23 mouse cellular contexts compared by ENCODE assay signal in genomic region chr11:73155071-73155470, GRCm38 (mm10). TPM values are rescaled to one million over a fixed set of nuclear protein-coding genes. Genes with fewer than 3 reads are reported as not detected.
DNase-seq lines count a peak whose midpoint lies in the region; ATAC-seq and TF ChIP-seq lines count a peak whose summit lies in the region.
"Had no signal": no experiment of that assay in that cellular context is flagged by ENCODE, and none has a peak within 500 bp of the region (broad histone marks: within the 10 kb centered on the region; RNA-seq: fewer than 3 reads in every experiment).

No protein-coding gene starts in this region.

- H3K27me3 ChIP-seq in forebrain, embryonic 16.5 days (replicated peaks; ENCODE audit: control insufficient read depth, insufficient read depth, low read length) = peaks cover 9% of the 10 kb centered on the region; the same call in 1 of the 2 replicates
- H3K27me3 ChIP-seq in forebrain, embryonic 15.5 days = peaks cover 11% of the 10 kb centered on the region; the same call in 1 of the 2 replicates
- 0 out of 2 replicates have a peak, but pooled peaks cover 4% of the 10 kb centered on the region for H3K27me3 ChIP-seq in intestine, embryonic 16.5 days (replicated peaks; ENCODE audit: control insufficient read depth, insufficient read depth, low read length)

- H3K4me3 ChIP-seq in forebrain, embryonic 16.5 days (replicated peaks; ENCODE audit: low read length) = no peak overlapping the region
- H3K4me3 ChIP-seq in forebrain, embryonic 15.5 days = no peak overlapping the region
- no peak overlapping the region for H3K4me3 ChIP-seq in layer of hippocampus, adult 2 months
- no peak overlapping the region for H3K4me3 ChIP-seq in intestine, embryonic 16.5 days (ENCODE audit: low read length)
- H3K4me3 ChIP-seq: embryonic facial prominence, embryonic 15.5 days; erythroblast, embryonic 14.5 days; forebrain, embryonic 13.5 days; heart, embryonic 13.5 days; hindbrain, embryonic 12.5 days had no signal

- peak; percentile 50 for ATAC-seq in forebrain, embryonic 16.5 days
- no peak for ATAC-seq in forebrain, embryonic 15.5 days (replicated peaks)
- no peak for ATAC-seq in intestine, embryonic 16.5 days
- ATAC-seq: forebrain, embryonic 13.5 days; hindbrain, embryonic 16.5 days; inflammation-experienced regulatory T-cells, adult 6 months had no signal

- H3K4me1 ChIP-seq in forebrain, embryonic 16.5 days (replicated peaks; ENCODE audit: control insufficient read depth, insufficient read depth, low read length) = 0 out of 2 replicates have a peak, but pooled peaks cover under 1% of the 10 kb centered on the region
- peaks cover 1% of the 10 kb centered on the region for H3K4me1 ChIP-seq in forebrain, embryonic 15.5 days
- H3K4me1 ChIP-seq in intestine, embryonic 16.5 days (ENCODE audit: control insufficient read depth, insufficient read depth, low read length) = no peaks in the 10 kb centered on the region

- no peak overlapping the region for H3K9ac ChIP-seq in forebrain, embryonic 16.5 days (replicated peaks; ENCODE audit: low read depth, low read length)
- H3K9ac ChIP-seq in forebrain, embryonic 15.5 days (replicated peaks) = no peak overlapping the region
- H3K9ac ChIP-seq in intestine, embryonic 16.5 days (ENCODE audit: low read depth, low read length) = no peak overlapping the region
- H3K9ac ChIP-seq: embryonic facial prominence, embryonic 15.5 days; forebrain, embryonic 13.5 days; heart, embryonic 13.5 days; hindbrain, embryonic 12.5 days had no signal

- TF ChIP-seq CTCF in layer of hippocampus, adult 2 months (conservative IDR thresholded peaks at IDR 0.05) = no peak

- no peak overlapping the region for H3K27ac ChIP-seq in forebrain, embryonic 16.5 days (ENCODE audit: low read length)
- H3K27ac ChIP-seq in forebrain, embryonic 15.5 days (replicated peaks) = no peak overlapping the region
- peak overlapping the region; percentile 28; the same call in 1 of the 2 replicates for H3K27ac ChIP-seq in layer of hippocampus, adult 2 months
- no peak overlapping the region for H3K27ac ChIP-seq in intestine, embryonic 16.5 days (ENCODE audit: low read length)
- H3K27ac ChIP-seq: embryonic facial prominence, embryonic 15.5 days; forebrain, embryonic 13.5 days; heart, embryonic 13.5 days; hindbrain, embryonic 12.5 days had no signal

- H3K36me3 ChIP-seq in forebrain, embryonic 16.5 days (ENCODE audit: control insufficient read depth, insufficient read depth) = no peaks in the 10 kb centered on the region
- no peaks in the 10 kb centered on the region for H3K36me3 ChIP-seq in forebrain, embryonic 15.5 days
- H3K36me3 ChIP-seq in intestine, embryonic 16.5 days (ENCODE audit: control insufficient read depth, insufficient read depth, low read length) = no peaks in the 10 kb centered on the region
- H3K36me3 ChIP-seq: embryonic facial prominence, embryonic 15.5 days; heart, embryonic 13.5 days; hindbrain, embryonic 12.5 days had no signal

- DNase-seq in layer of hippocampus, adult 2 months (ENCODE audit: low spot score in 2 of 2) = peak in 1 of 2 experiments; percentile 60
- DNase-seq in layer of hippocampus, adult 11-12 months (ENCODE audit: low spot score) = no peak
- DNase-seq in brain, adult 2 months (ENCODE audit: low read depth, low spot score) = peak; percentile 37
- no peak for DNase-seq in ovary, adult 18-20 months (ENCODE audit: low spot score)
- DNase-seq: adrenal gland, adult 8-10 months; adrenal gland, postnatal 36 days; cerebellum, adult 11-12 months; cerebellum, adult 9-10 months; cerebellum, postnatal 25 days; gastrocnemius, postnatal 36 days; heart, postnatal 4 days; kidney, adult 11 months had no signal

- H3K4me2 ChIP-seq in forebrain, embryonic 16.5 days (ENCODE audit: low read length) = no peak overlapping the region
- no peak overlapping the region for H3K4me2 ChIP-seq in forebrain, embryonic 15.5 days (replicated peaks)
- H3K4me2 ChIP-seq in intestine, embryonic 16.5 days (ENCODE audit: low read depth, low read length) = no peak overlapping the region
- H3K4me2 ChIP-seq: embryonic facial prominence, embryonic 15.5 days; forebrain, embryonic 13.5 days; heart, embryonic 13.5 days; hindbrain, embryonic 12.5 days had no signal

- 51% methylated on average over 6 of the region's 6 CpGs for WGBS in forebrain, embryonic 16.5 days
- WGBS in forebrain, embryonic 15.5 days = 58% methylated on average over 6 of the region's 6 CpGs
- whole genome bisulfite sequencing in intestine, embryonic 16.5 days = 72% methylated on average over 6 of the region's 6 CpGs

- H3K9me3 ChIP-seq in forebrain, embryonic 16.5 days (ENCODE audit: control insufficient read depth, low read length) = no peaks in the 10 kb centered on the region
- no peaks in the 10 kb centered on the region for H3K9me3 ChIP-seq in forebrain, embryonic 15.5 days
- H3K9me3 ChIP-seq in intestine, embryonic 16.5 days (ENCODE audit: control insufficient read depth, low read length) = no peaks in the 10 kb centered on the region
- H3K9me3 ChIP-seq: embryonic facial prominence, embryonic 15.5 days; forebrain, embryonic 13.5 days; heart, embryonic 13.5 days; hindbrain, embryonic 12.5 days had no signal

RNA-seq across cellular contexts. Expression of gene P2rx5, which starts 5.2 kb away (rescaled TPM):
- polyA plus RNA-seq in forebrain, embryonic 16.5 days (2015; fragmentation: Nextera tagmentation; extraction: Ambion mirVana) = 1.1 and 1.3 TPM in 2 replicates
- 1.0 and 1.3 TPM in 2 replicates for polyA plus RNA-seq in forebrain, embryonic 15.5 days (2015; fragmentation: Nextera tagmentation; extraction: Ambion mirVana)
- total RNA-seq in layer of hippocampus, adult 2 months (2021) = 1 to 10 TPM; 2.0 to 3.1 TPM
- 0.12 TPM in 1 of 2 replicates, not detected in the other for polyA plus RNA-seq in intestine, embryonic 16.5 days (2015; fragmentation: Nextera tagmentation; extraction: Ambion mirVana)
- polyA plus RNA-seq: erythroblast, embryonic 14.5 days had no signal

RNA-seq across cellular contexts. Expression of gene Haspin, which starts 17.0 kb away (rescaled TPM):
- 5.8 and 6.3 TPM in 2 replicates for polyA plus RNA-seq in forebrain, embryonic 16.5 days (2015; fragmentation: Nextera tagmentation; extraction: Ambion mirVana)
- polyA plus RNA-seq in forebrain, embryonic 15.5 days (2015; fragmentation: Nextera tagmentation; extraction: Ambion mirVana) = 7.6 and 7.7 TPM in 2 replicates
- under 1 TPM; 0.33 to 0.44 TPM for total RNA-seq in layer of hippocampus, adult 2 months (2021)
- polyA plus RNA-seq in intestine, embryonic 16.5 days (2015; fragmentation: Nextera tagmentation; extraction: Ambion mirVana) = 13.1 and 14.1 TPM in 2 replicates
- total RNA-seq: gastrocnemius, adult 8-10 months had no signal

RNA-seq across cellular contexts. Expression of gene Emc6, which starts 21.8 kb away (rescaled TPM):
- polyA plus RNA-seq in forebrain, embryonic 16.5 days (2015; fragmentation: Nextera tagmentation; extraction: Ambion mirVana) = 119 and 127 TPM in 2 replicates
- polyA plus RNA-seq in forebrain, embryonic 15.5 days (2015; fragmentation: Nextera tagmentation; extraction: Ambion mirVana) = 131 and 132 TPM in 2 replicates
- 10 to 100 TPM; 44.6 to 47.5 TPM for total RNA-seq in layer of hippocampus, adult 2 months (2021)
- polyA plus RNA-seq in intestine, embryonic 16.5 days (2015; fragmentation: Nextera tagmentation; extraction: Ambion mirVana) = 116 and 121 TPM in 2 replicates

RNA-seq across cellular contexts. Expression of gene Tax1bp3, which starts 21.8 kb away (rescaled TPM):
- polyA plus RNA-seq in forebrain, embryonic 16.5 days (2015; fragmentation: Nextera tagmentation; extraction: Ambion mirVana) = 166 and 182 TPM in 2 replicates
- 172 and 173 TPM in 2 replicates for polyA plus RNA-seq in forebrain, embryonic 15.5 days (2015; fragmentation: Nextera tagmentation; extraction: Ambion mirVana)
- total RNA-seq in layer of hippocampus, adult 2 months (2021) = 1 to 10 TPM; 9.2 TPM
- polyA plus RNA-seq in intestine, embryonic 16.5 days (2015; fragmentation: Nextera tagmentation; extraction: Ambion mirVana) = 231 and 236 TPM in 2 replicates

RNA-seq across cellular contexts. Expression of gene Ctns, which starts 43.8 kb away (rescaled TPM):
- polyA plus RNA-seq in forebrain, embryonic 16.5 days (2015; fragmentation: Nextera tagmentation; extraction: Ambion mirVana) = 20.6 and 21.5 TPM in 2 replicates
- 17.4 and 21.5 TPM in 2 replicates for polyA plus RNA-seq in forebrain, embryonic 15.5 days (2015; fragmentation: Nextera tagmentation; extraction: Ambion mirVana)
- 10 to 100 TPM; 20.1 to 23.2 TPM for total RNA-seq in layer of hippocampus, adult 2 months (2021)
- polyA plus RNA-seq in intestine, embryonic 16.5 days (2015; fragmentation: Nextera tagmentation; extraction: Ambion mirVana) = 36.0 and 40.9 TPM in 2 replicates
